Mouse (Mus musculus) inflammation-experienced regulatory T-cells, adult 16 weeks (primary cell): ENCODE data around the gene Gpat3. TPM values are rescaled to one million over a fixed set of nuclear protein-coding genes. Genes with fewer than 3 reads are reported as not detected.

ENCODE experiments used
- polyA plus RNA-seq: library from polyadenylated mRNA; unstranded; fragments of 100-300 nt; shearing (Covaris generic); gene quantifications from one replicate; pipeline ENCODE4 v1.2.1, GENCODE M21; 2017

Gene Gpat3
- 2.1 TPM for polyA plus RNA-seq

GRCm38 (mm10) chr5:100845485-100845847, at the start of gene Gpat3:
Gpat3 (plus strand) TSS chr5:100845713.

GRCm38 (mm10) chr5:100798165-100798860, 47.2 kb upstream of the Gpat3 start, which contains the start of the genes Helq and Mrps18c:
Helq (minus strand) TSS chr5:100798598.
Mrps18c (plus strand) TSS chr5:100798627.

GRCm38 (mm10) chr5:100820483-100821184, 24.9 kb upstream of the Gpat3 start, which contains the start of gene Abraxas1:
Abraxas1 (minus strand) TSS chr5:100820965.

Other genes starting within 250 kb of the Gpat3 start
- gene Coq2, start 170.6 kb upstream of the Gpat3 start, polyA plus RNA-seq: 8.7 TPM
- 2.7 TPM for gene Hpse, start 126.0 kb upstream of the Gpat3 start, polyA plus RNA-seq
- gene Helq, start 47.1 kb upstream of the Gpat3 start, polyA plus RNA-seq: 33.6 TPM
- 139 TPM for gene Mrps18c, start 47.1 kb upstream of the Gpat3 start, polyA plus RNA-seq
- gene Abraxas1, start 24.7 kb upstream of the Gpat3 start, polyA plus RNA-seq: 29.5 TPM